Mouse (Mus musculus): ENCODE results near the gene 1700028K03Rik. TPM values are rescaled to one million over a fixed set of nuclear protein-coding genes. Genes with fewer than 3 reads are reported as not detected.
A peak's percentile ranks its signal among the peaks of the same experiment; 100 is the strongest.

The 1700028K03Rik gene
- polyA plus RNA-seq (2014; fragmentation: Nextera tagmentation; extraction: Ambion mirVana), result 0.06 and 0.16 TPM in 2 replicates

DNA sequence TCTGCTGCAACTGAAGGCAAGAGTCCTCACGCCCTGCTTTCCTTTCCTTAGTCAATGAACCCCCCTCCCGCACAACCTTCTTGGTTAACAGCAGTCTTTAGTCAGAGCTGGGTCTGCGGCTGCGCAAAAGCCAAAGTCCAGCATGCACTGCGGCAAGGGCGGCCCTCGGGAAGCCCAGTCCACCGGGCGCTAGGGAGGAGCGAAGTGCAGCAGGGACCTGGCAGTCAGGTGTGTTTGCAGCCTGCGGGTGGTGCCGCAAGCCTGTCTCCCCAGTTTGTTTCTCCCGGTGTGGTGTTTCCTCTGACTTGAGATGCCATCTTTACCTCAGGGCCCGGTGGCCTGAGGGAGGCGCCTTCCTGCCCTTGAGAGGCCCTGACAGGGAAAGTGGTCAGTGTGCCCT lies at the start of gene 1700028K03Rik:
Gene 1700028K03Rik, plus strand, starts transcription at position 129 of the 400 bp plus-strand sequence.
- Histone ChIP-seq H3K36me3 (ENCODE audit: control insufficient read depth, insufficient read depth, low read length) (no peaks in the 10 kb centered on the region), H3K4me3 (ENCODE audit: low read length) (no peak within 1 kb of the TSS), H3K9ac (ENCODE audit: low read depth, low read length) (no peak within 1 kb of the TSS), H3K27me3 (ENCODE audit: control insufficient read depth, insufficient read depth, low read length) (no peaks in the 10 kb centered on the region), H3K4me2 (replicated peaks; ENCODE audit: low read depth, low read length) (no peak within 1 kb of the TSS), H3K9me3 (ENCODE audit: control insufficient read depth, low read length) (no peaks in the 10 kb centered on the region), H3K27ac (ENCODE audit: low read depth, low read length) (no peak within 1 kb of the TSS), H3K4me1 (ENCODE audit: control insufficient read depth, insufficient read depth, low read length) (no peaks in the 10 kb centered on the region)
- 75% methylated on average over 15 of the region's 15 CpGs for WGBS
- ATAC-seq (ENCODE audit: low FRiP score, low TSS enrichment), result no peak

DNA sequence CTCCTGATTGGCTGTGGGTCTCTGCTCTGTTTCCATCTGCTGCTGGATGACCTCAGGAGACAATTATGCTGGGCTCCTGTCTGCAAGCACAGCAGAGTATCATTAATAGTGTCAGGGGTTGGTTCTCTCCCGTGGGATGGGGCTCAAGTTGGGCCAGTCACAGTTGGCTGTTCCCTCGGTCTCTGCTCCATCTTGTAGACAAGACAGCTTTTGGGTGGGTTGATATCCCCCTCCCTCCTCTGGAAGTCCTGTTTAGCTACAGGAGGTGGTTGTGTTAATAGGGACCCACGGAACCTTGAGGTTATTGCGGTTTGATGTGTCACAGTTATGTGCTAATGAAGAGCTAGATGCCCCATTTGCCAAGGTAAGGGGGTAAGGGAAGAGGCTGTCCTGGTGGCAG lies 45.5 kb upstream of the 1700028K03Rik start:
- no peaks in the 10 kb centered on the region for H3K9me3 ChIP-seq (ENCODE audit: control insufficient read depth, low read length)
- H3K4me3 ChIP-seq (ENCODE audit: low read length), result no peak overlapping the region
- no peak for ATAC-seq (ENCODE audit: low FRiP score, low TSS enrichment)
- H3K27me3 ChIP-seq (ENCODE audit: control insufficient read depth, insufficient read depth, low read length), result no peaks in the 10 kb centered on the region
- H3K4me1 ChIP-seq (ENCODE audit: control insufficient read depth, insufficient read depth, low read length), result no peaks in the 10 kb centered on the region
- no peaks in the 10 kb centered on the region for H3K36me3 ChIP-seq (ENCODE audit: control insufficient read depth, insufficient read depth, low read length)
- H3K4me2 ChIP-seq (replicated peaks; ENCODE audit: low read depth, low read length), result no peak overlapping the region
- H3K27ac ChIP-seq (ENCODE audit: low read depth, low read length), result no peak overlapping the region
- H3K9ac ChIP-seq (ENCODE audit: low read depth, low read length), result no peak overlapping the region
- 65% methylated on average over 4 of the region's 4 CpGs for WGBS

DNA sequence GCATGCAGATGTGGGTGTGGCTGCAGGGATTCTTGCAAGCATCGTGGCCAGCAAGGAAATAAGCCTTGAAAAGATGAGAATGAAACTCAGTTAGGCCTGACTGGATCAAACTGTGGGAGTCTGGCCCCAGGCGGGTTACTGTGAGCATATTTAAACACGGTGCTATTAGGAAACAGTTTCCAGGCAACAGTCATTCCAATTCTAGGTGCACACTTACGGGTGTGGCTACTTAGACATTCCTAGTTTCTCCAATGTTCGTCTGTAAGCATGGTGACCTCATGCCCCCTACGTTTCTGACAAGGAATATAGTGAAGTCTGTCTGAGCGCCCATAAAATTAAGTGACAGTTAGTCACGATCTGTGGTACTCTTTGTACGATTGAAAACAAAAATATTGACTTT lies 43.5 kb upstream of the 1700028K03Rik start:
- Histone ChIP-seq H3K9me3 (ENCODE audit: control insufficient read depth, low read length) (0 out of 2 replicates have a peak, but pooled peaks cover 2% of the 10 kb centered on the region), H3K27ac (ENCODE audit: low read depth, low read length) (no peak overlapping the region), H3K27me3 (ENCODE audit: control insufficient read depth, insufficient read depth, low read length) (no peaks in the 10 kb centered on the region), H3K36me3 (ENCODE audit: control insufficient read depth, insufficient read depth, low read length) (no peaks in the 10 kb centered on the region), H3K9ac (ENCODE audit: low read depth, low read length) (no peak overlapping the region), H3K4me3 (ENCODE audit: low read length) (no peak overlapping the region), H3K4me1 (ENCODE audit: control insufficient read depth, insufficient read depth, low read length) (no peaks in the 10 kb centered on the region), H3K4me2 (replicated peaks; ENCODE audit: low read depth, low read length) (no peak overlapping the region)
- 57% methylated on average over 9 of the region's 9 CpGs for WGBS
- ATAC-seq (ENCODE audit: low FRiP score, low TSS enrichment), result no peak

DNA sequence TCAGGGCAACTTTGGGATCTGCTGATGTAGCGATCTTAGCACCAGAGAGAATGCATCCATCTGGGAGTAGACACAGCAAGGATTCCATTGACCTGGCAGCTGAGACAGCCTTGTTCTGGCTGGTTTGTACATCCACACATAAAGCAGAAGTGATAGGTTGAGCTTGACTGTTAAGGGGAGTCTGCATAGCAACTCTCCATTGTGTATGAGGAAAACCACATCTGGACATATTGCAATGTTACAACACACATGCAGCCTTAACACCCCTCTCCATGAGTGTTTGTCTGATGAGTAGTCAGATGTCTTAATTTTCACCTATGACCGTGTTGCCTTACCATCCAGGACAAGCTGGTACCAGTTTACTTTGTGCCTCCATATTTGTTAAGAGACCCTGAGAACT lies 42.0 kb upstream of the 1700028K03Rik start:
- Histone ChIP-seq H3K4me2 (replicated peaks; ENCODE audit: low read depth, low read length) (no peak overlapping the region), H3K4me3 (ENCODE audit: low read length) (no peak overlapping the region), H3K9me3 (ENCODE audit: control insufficient read depth, low read length) (0 out of 2 replicates have a peak, but pooled peaks cover 2% of the 10 kb centered on the region), H3K27me3 (ENCODE audit: control insufficient read depth, insufficient read depth, low read length) (no peaks in the 10 kb centered on the region), H3K27ac (ENCODE audit: low read depth, low read length) (no peak overlapping the region), H3K4me1 (ENCODE audit: control insufficient read depth, insufficient read depth, low read length) (no peaks in the 10 kb centered on the region), H3K36me3 (ENCODE audit: control insufficient read depth, insufficient read depth, low read length) (no peaks in the 10 kb centered on the region), H3K9ac (ENCODE audit: low read depth, low read length) (no peak overlapping the region)
- ATAC-seq (ENCODE audit: low FRiP score, low TSS enrichment), result no peak
- 97% methylated on average over 2 of the region's 2 CpGs for WGBS

DNA sequence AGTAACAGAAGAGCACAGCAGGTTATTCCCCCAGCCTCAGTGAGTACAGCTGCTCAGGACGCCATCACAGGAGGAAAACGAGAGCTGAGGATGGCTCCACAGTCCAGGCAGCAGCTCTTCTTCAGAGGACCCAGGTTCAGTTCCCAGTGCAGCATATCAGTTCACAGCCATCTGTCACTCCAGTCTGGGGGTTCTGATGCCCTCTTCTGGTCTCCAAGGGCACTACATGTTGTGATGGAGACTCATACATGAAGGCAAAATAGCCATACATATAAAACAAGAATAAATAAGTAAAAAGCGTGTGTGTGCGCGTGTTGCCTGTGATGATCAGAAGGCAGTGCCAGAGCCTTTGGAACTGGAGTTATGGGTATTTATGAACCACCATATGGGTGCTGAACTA lies 39.8 kb upstream of the 1700028K03Rik start:
- Histone ChIP-seq H3K9me3 (ENCODE audit: control insufficient read depth, low read length) (0 out of 2 replicates have a peak, but pooled peaks cover 2% of the 10 kb centered on the region), H3K27ac (ENCODE audit: low read depth, low read length) (no peak overlapping the region), H3K4me1 (ENCODE audit: control insufficient read depth, insufficient read depth, low read length) (no peaks in the 10 kb centered on the region), H3K36me3 (ENCODE audit: control insufficient read depth, insufficient read depth, low read length) (no peaks in the 10 kb centered on the region), H3K4me3 (ENCODE audit: low read length) (no peak overlapping the region), H3K9ac (ENCODE audit: low read depth, low read length) (no peak overlapping the region), H3K27me3 (ENCODE audit: control insufficient read depth, insufficient read depth, low read length) (no peaks in the 10 kb centered on the region), H3K4me2 (replicated peaks; ENCODE audit: low read depth, low read length) (no peak overlapping the region)
- 95% methylated on average over 5 of the region's 5 CpGs for WGBS
- ATAC-seq (ENCODE audit: low FRiP score, low TSS enrichment), result no peak

DNA sequence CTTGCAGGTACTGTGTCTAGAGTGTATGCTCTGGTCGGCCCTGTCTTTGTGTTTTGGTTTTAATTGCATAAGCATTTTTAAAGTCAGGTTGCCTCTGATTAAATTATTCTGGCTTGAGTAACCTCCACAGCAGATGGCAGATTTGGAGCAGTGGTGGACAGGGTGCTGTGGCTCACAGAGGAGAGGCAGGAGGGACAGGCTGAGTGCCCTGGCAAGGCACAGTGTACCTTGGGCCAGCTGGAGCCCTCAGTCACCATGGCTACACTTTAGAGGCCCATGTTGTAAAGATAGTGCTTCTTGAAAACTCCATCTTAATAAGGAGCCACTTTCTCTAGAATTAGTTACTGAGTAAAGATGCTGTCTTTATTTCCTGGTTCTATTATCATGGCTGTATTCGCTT lies 38.5 kb upstream of the 1700028K03Rik start:
- 0 out of 2 replicates have a peak, but pooled peaks cover 2% of the 10 kb centered on the region for H3K9me3 ChIP-seq (ENCODE audit: control insufficient read depth, low read length)
- H3K27ac ChIP-seq (ENCODE audit: low read depth, low read length), result no peak overlapping the region
- 96% methylated on average over 2 of the region's 2 CpGs for WGBS
- ATAC-seq (ENCODE audit: low FRiP score, low TSS enrichment), result no peak
- no peaks in the 10 kb centered on the region for H3K4me1 ChIP-seq (ENCODE audit: control insufficient read depth, insufficient read depth, low read length)
- H3K4me2 ChIP-seq (replicated peaks; ENCODE audit: low read depth, low read length), result no peak overlapping the region
- no peak overlapping the region for H3K4me3 ChIP-seq (ENCODE audit: low read length)
- no peaks in the 10 kb centered on the region for H3K27me3 ChIP-seq (ENCODE audit: control insufficient read depth, insufficient read depth, low read length)
- H3K9ac ChIP-seq (ENCODE audit: low read depth, low read length), result no peak overlapping the region
- no peaks in the 10 kb centered on the region for H3K36me3 ChIP-seq (ENCODE audit: control insufficient read depth, insufficient read depth, low read length)

DNA sequence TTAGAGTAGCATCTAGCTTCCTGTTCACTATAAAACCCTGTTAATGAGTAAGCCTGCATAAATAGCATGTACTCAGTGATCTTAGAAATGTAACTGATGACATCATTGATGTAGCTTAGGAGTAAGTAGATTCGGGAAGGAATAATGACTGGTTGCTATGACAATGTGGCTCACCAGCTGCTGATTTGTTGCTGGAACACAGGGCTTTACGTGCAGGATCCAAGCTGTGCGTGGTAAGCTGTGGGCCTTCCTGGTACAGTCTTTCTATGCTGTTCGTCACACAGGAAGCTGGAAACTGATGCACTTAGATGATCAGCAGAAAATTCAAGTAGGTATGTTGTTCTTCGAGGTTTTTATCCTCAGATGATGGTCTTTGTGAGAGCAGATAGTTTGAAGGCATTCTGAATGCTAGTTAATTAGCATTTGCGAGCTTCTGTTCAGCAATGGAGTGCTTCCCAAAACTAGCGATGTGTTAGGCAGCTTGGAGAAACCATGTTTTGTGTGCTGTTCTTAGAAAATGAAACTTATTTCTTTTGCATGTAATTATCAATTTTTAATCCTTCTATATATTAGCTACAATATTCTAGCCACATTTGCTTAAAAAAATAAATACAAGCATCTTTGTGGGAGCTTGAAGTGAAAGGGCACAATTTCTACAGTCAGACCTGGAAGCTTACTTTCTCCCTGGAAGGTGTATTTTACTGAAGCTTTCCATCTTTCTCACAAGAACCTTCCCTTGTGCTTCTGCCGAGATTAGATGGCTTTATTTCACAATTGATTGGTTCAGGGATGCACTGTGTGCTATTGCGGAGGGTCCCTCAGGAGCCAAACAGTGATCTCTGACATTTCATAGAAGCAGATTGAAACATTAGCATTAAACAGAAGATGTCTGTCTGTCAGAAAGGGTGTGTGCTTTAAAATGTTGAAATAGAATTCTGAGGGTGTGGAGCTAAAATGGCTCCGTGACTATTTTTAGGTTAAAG lies 36.7 kb upstream of the 1700028K03Rik start:
- no peak overlapping the region for H3K4me3 ChIP-seq (ENCODE audit: low read length)
- H3K9me3 ChIP-seq (ENCODE audit: control insufficient read depth, low read length), result 0 out of 2 replicates have a peak, but pooled peaks cover 2% of the 10 kb centered on the region
- no peak overlapping the region for H3K4me2 ChIP-seq (replicated peaks; ENCODE audit: low read depth, low read length)
- H3K9ac ChIP-seq (ENCODE audit: low read depth, low read length), result no peak overlapping the region
- H3K27me3 ChIP-seq (ENCODE audit: control insufficient read depth, insufficient read depth, low read length), result no peaks in the 10 kb centered on the region
- no peak overlapping the region for H3K27ac ChIP-seq (ENCODE audit: low read depth, low read length)
- H3K36me3 ChIP-seq (ENCODE audit: control insufficient read depth, insufficient read depth, low read length), result no peaks in the 10 kb centered on the region
- 0 out of 2 replicates have a peak, but pooled peaks have one; percentile 52 for ATAC-seq (ENCODE audit: low FRiP score, low TSS enrichment)
- H3K4me1 ChIP-seq (ENCODE audit: control insufficient read depth, insufficient read depth, low read length), result no peaks in the 10 kb centered on the region
- WGBS, result 74% methylated on average over 10 of the region's 10 CpGs

DNA sequence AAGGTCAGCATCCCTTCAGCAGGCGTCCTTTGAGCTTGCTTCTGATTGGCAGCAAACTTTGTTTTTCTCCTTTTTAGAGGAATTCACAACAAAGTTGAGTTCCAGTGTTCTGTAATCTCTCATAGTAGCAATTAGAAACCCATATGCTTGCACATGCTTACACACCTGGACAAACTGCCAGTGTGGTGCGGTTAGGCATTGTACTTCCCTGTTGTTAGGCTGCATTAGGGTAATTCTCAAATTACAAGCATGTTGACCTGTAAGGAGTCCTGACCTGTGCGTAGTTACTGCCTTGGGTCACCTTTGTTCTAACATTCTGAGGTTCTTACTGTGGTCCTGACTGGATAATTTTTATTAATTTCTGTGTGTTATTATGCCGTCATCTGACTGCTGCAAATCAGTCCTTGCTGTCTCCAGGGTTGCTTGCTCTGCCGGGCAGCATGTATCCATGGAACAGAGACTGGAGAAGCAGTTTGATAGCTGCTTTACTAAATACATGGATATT lies 35.7 kb upstream of the 1700028K03Rik start:
- Histone ChIP-seq H3K4me3 (ENCODE audit: low read length) (no peak overlapping the region), H3K4me2 (replicated peaks; ENCODE audit: low read depth, low read length) (no peak overlapping the region), H3K27ac (ENCODE audit: low read depth, low read length) (no peak overlapping the region), H3K9ac (ENCODE audit: low read depth, low read length) (no peak overlapping the region), H3K4me1 (ENCODE audit: control insufficient read depth, insufficient read depth, low read length) (no peaks in the 10 kb centered on the region), H3K9me3 (ENCODE audit: control insufficient read depth, low read length) (0 out of 2 replicates have a peak, but pooled peaks cover 2% of the 10 kb centered on the region), H3K36me3 (ENCODE audit: control insufficient read depth, insufficient read depth, low read length) (no peaks in the 10 kb centered on the region), H3K27me3 (ENCODE audit: control insufficient read depth, insufficient read depth, low read length) (no peaks in the 10 kb centered on the region)
- 64% methylated on average over 5 of the region's 5 CpGs for WGBS
- no peak for ATAC-seq (ENCODE audit: low FRiP score, low TSS enrichment)

Data from kidney, embryonic 14.5 days (tissue).